Mouse (Mus musculus): ENCODE measurements around the gene Ptprcap. TPM values are rescaled to one million over a fixed set of nuclear protein-coding genes. Genes with fewer than 3 reads are reported as not detected.

Ptprcap gene
- total and polyA plus RNA-seq, 3 experiments: 67.9 to 75.7 TPM; not detected in 1

DNA sequence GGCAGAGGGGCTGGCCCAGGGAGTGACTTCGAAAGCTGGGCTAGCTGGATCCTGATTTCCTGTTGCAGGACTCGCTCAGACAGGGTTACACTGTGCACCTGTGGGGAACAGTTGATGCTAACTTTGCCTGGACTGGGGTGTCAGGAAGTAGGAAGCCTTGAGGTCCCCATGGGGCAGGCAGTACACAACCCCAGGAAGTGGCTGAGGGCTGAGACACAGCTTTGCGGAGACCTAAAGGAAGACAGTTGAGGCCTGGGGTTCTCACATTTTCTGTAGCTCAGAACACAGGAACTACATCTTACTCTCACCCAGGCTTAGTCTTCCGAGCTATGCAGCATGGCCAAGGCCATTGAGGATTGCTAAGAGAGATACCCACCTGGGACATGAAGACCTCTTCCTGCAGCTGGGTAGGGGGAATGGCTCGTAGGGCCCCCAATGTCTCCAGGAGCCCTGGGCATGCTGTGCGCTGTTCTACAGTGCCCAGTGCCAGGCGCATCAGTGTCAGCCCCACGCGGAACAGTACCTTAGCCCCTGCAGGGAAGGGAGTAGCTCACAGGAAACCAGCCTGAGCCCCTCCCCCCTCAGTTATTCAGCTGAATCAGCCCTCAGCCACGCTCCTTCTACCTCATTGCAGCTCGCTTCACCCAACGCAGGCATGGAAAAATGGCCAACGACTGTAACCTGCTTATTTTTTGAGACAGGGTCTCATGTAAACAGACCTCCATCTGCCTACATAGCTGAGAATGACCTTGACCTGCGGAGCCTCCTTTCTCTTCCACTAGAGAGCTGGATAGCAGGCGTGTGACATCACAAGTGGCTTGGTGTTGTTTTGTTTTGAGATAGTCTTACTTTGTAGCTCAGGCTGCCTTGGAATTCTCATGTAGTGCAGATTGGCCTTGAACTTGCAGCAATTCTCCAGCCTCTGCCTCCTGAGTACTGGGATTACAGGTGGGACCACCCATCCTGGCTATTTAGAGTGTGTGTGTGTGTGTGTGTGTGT lies 31.9 kb downstream of the Ptprcap start:
- Histone ChIP-seq H3K27me3 (ENCODE audit: control insufficient read depth in 1 of 2, insufficient read depth in 2 of 2, low read length in 2 of 2) (no peaks in the 10 kb centered on the region), H3K9me3 (replicated peaks; ENCODE audit: insufficient read depth, low read length) (no peaks in the 10 kb centered on the region), H3K79me2 (ENCODE audit: control insufficient read depth, insufficient read depth, low read length, poor library complexity) (no peaks in the 10 kb centered on the region), H3K4me1 (ENCODE audit: control insufficient read depth in 1 of 2, insufficient read depth in 2 of 2, low read length in 2 of 2) (peaks cover 0 to 2% of the 10 kb centered on the region in 2 experiments; a peak in 2 of 4 replicates), H3K4me3 (ENCODE audit: control insufficient read depth in 1 of 2, insufficient read depth in 1 of 2, low read depth in 2 of 2, low read length in 2 of 2) (no peak overlapping the region), H3K36me3 (ENCODE audit: control insufficient read depth in 1 of 2, insufficient read depth in 2 of 2, low read length in 2 of 2) (peaks cover 0 to 4% of the 10 kb centered on the region in 2 experiments; a peak in 2 of 4 replicates), H3K27ac (ENCODE audit: control insufficient read depth, low read depth, low read length) (no peak overlapping the region), H3K9ac (ENCODE audit: control insufficient read depth, low read depth, low read length, poor library complexity, severe bottlenecking) (no peak overlapping the region)
- TF ChIP-seq MAFK (IDR thresholded peaks at IDR 0.05; ENCODE audit: borderline replicate concordance, low read depth, low read length): no peak
- TF ChIP-seq ZNF384 (IDR thresholded peaks at IDR 0.05; ENCODE audit: low read depth, low read length): no peak
- DNase-seq (ENCODE audit: low read depth, low spot score): no peak

DNA sequence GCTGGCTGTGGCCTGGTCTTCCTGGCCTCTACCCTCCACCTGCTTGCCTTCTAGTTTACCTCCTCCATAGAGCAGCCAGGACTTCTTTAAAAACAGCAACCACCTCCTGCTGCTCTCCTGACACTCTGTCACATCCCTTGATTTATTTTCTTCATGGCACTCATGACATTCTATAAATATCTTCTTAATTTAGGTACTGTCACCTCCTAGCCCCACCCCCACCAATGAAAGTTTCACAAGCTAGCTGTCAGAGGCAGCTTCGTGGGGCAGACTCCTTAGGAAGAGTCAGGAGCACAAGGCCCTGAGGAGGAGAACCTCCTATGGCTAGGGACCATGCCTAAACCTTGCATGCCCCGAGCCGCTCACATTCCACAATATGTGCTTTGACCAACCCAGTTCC lies 33.9 kb downstream of the Ptprcap start:
- DNase-seq (ENCODE audit: low read depth, low spot score): no peak
- Histone ChIP-seq H3K79me2 (ENCODE audit: control insufficient read depth, insufficient read depth, low read length, poor library complexity) (peaks cover 9% of the 10 kb centered on the region), H3K9ac (ENCODE audit: control insufficient read depth, low read depth, low read length, poor library complexity, severe bottlenecking) (no peak overlapping the region), H3K4me1 (ENCODE audit: control insufficient read depth in 1 of 2, insufficient read depth in 2 of 2, low read length in 2 of 2) (peaks cover 2 to 4% of the 10 kb centered on the region in 2 experiments; a peak in 2 of 4 replicates), H3K4me3 (ENCODE audit: control insufficient read depth in 1 of 2, insufficient read depth in 1 of 2, low read depth in 2 of 2, low read length in 2 of 2) (no peak overlapping the region), H3K27me3 (ENCODE audit: control insufficient read depth in 1 of 2, insufficient read depth in 2 of 2, low read length in 2 of 2) (no peaks in the 10 kb centered on the region), H3K27ac (ENCODE audit: control insufficient read depth, low read depth, low read length) (no peak overlapping the region), H3K9me3 (replicated peaks; ENCODE audit: insufficient read depth, low read length) (no peaks in the 10 kb centered on the region), H3K36me3 (ENCODE audit: control insufficient read depth in 1 of 2, insufficient read depth in 2 of 2, low read length in 2 of 2) (peaks cover 0 to 4% of the 10 kb centered on the region in 2 experiments; a peak in 2 of 4 replicates)
- no peak for TF ChIP-seq USF2 (IDR thresholded peaks at IDR 0.05; ENCODE audit: borderline replicate concordance in 1 of 2, insufficient read depth in 1 of 2, low read depth in 1 of 2, low read length in 2 of 2)
- no peak for TF ChIP-seq MAZ (IDR thresholded peaks at IDR 0.05; ENCODE audit: low read depth, low read length)
- TF ChIP-seq POLR2AphosphoS5 (IDR thresholded peaks at IDR 0.05; ENCODE audit: borderline replicate concordance, low read depth, low read length): no peak
- TF ChIP-seq GABPA (IDR thresholded peaks at IDR 0.05; ENCODE audit: low read depth, low read length): no peak
- TF ChIP-seq MEF2A (IDR thresholded peaks at IDR 0.05; ENCODE audit: extremely low read depth, insufficient replicate concordance, low read depth, low read length, poor library complexity, severe bottlenecking): no peak
- TF ChIP-seq KAT2A (conservative IDR thresholded peaks at IDR 0.05; ENCODE audit: low read depth, low read length): no peak
- TF ChIP-seq ZMIZ1 (IDR thresholded peaks at IDR 0.05; ENCODE audit: low read depth, low read length): no peak
- no peak for TF ChIP-seq CTCF (IDR thresholded peaks at IDR 0.05 in 2 of 3, conservative IDR thresholded peaks at IDR 0.05 in 1 of 3; ENCODE audit: control insufficient read depth in 1 of 3, insufficient read depth in 1 of 3, low read depth in 2 of 3, low read length in 3 of 3, poor library complexity in 1 of 3, severe bottlenecking in 1 of 3)
- no peak for TF ChIP-seq NRF1 (IDR thresholded peaks at IDR 0.05; ENCODE audit: insufficient read depth, low read depth, low read length, poor library complexity, severe bottlenecking)
- TF ChIP-seq USF1 (IDR thresholded peaks at IDR 0.05; ENCODE audit: low read depth, low read length): no peak
- no peak for TF ChIP-seq SMC3 (IDR thresholded peaks at IDR 0.05; ENCODE audit: low read depth, low read length)
- no peak for TF ChIP-seq POLR2AphosphoS2 (IDR thresholded peaks at IDR 0.05; ENCODE audit: low read length)
- no peak for TF ChIP-seq MYC (IDR thresholded peaks at IDR 0.05; ENCODE audit: low read depth, low read length)
- TF ChIP-seq TCF12 (IDR thresholded peaks at IDR 0.05; ENCODE audit: low read depth, low read length): no peak
- no peak for TF ChIP-seq ETS1 (IDR thresholded peaks at IDR 0.05; ENCODE audit: low read depth, low read length)
- no peak for TF ChIP-seq E2F4 (IDR thresholded peaks at IDR 0.05; ENCODE audit: borderline replicate concordance, low read depth, low read length)

Data from MEL (cell line).